Mouse (Mus musculus): Measurements from ENCODE around the gene Fxr2. TPM values are rescaled to one million over a fixed set of nuclear protein-coding genes. Genes with fewer than 3 reads are reported as not detected.
"Not testable (repeated sequence)": the region's sequence is repeated elsewhere in the genome, so short reads cannot be mapped to it uniquely, and the experiment has no call there.

The Fxr2 gene
- total RNA-seq, 2 experiments from 2014 or later = 69.2 to 71.6 TPM

- intact Hi-C loops (cut with DNase I) = no loop called here
- no peak for DNase-seq
Measured at GRCm38 (mm10) chr11:69698574-69698973, 65.8 kb downstream of the Fxr2 start.

- no peak for DNase-seq
- intact Hi-C loops (cut with DNase I) = no loop called here
Measured at GRCm38 (mm10) chr11:69699595-69699994, 66.8 kb downstream of the Fxr2 start.

GRCm38 (mm10) chr11:69702886-69703285, 70.1 kb downstream of the Fxr2 start:
- DNase-seq; intact Hi-C loops (cut with DNase I): not testable (repeated sequence)

Small RNA genes within 50 kb of the gene (microRNA-seq; reads per million reads assigned to microRNA genes)
- gene Mir1934 = 6.2 to 9.7 reads per million in 2 experiments
- gene Mir467f = 0 reads per million in 2 experiments

Other genes with a start within 250 kb of the Fxr2 start
- gene Naa38, start 237.5 kb upstream of the Fxr2 start, total RNA-seq (2021) = 10 to 100 TPM; 85.4 to 91.7 TPM
- 10 to 100 TPM; 25.0 to 29.3 TPM for gene Cyb5d1, start 237.4 kb upstream of the Fxr2 start, total RNA-seq (2021)
- 10 to 100 TPM; 37.4 to 39.6 TPM for gene Tmem88, start 234.8 kb upstream of the Fxr2 start, total RNA-seq (2021)
- gene Kdm6b, start 219.3 kb upstream of the Fxr2 start, total RNA-seq (2021) = 10 to 100 TPM; 45.7 to 50.6 TPM
- under 1 TPM; 0.07 to 0.38 TPM for gene Dnah2, start 83.9 kb upstream of the Fxr2 start, total RNA-seq (2021)
- gene Efnb3, start 72.8 kb upstream of the Fxr2 start, total RNA-seq (2021) = 10 to 100 TPM; 60.5 to 70.3 TPM
- gene Wrap53, start 52.7 kb upstream of the Fxr2 start, total RNA-seq (2021) = 1 to 10 TPM; 4.3 to 6.5 TPM
- gene Trp53, start 52.6 kb upstream of the Fxr2 start, total RNA-seq (2021) = 10 to 100 TPM; 22.1 to 27.3 TPM
- 10 to 100 TPM; 31.8 to 31.9 TPM for gene Atp1b2, start 27.0 kb upstream of the Fxr2 start, total RNA-seq (2021)
- gene Shbg, start 15.1 kb upstream of the Fxr2 start, total RNA-seq (2021) = not detected
- 1 to 10 TPM; 1.6 to 2.5 TPM for gene Sat2, start 11.0 kb upstream of the Fxr2 start, total RNA-seq (2021)
- not detected for gene Sox15, start 22.3 kb downstream of the Fxr2 start, total RNA-seq (2021)
- 10 to 100 TPM; 20.9 to 21.6 TPM for gene Mpdu1, start 29.7 kb downstream of the Fxr2 start, total RNA-seq (2021)
- gene Cd68, start 33.2 kb downstream of the Fxr2 start, total RNA-seq (2021) = 1 to 10 TPM; 5.6 to 7.5 TPM
- 100 to 1,000 TPM; 236 to 287 TPM for gene Eif4a1, start 39.4 kb downstream of the Fxr2 start, total RNA-seq (2021)
- gene Senp3, start 49.1 kb downstream of the Fxr2 start, total RNA-seq (2021) = 10 to 100 TPM; 39.7 to 42.1 TPM
- gene Tnfsf13, start 52.8 kb downstream of the Fxr2 start, total RNA-seq (2021) = 1 to 10 TPM; 2.7 to 3.2 TPM
- 10 to 100 TPM; 14.8 to 20.2 TPM for gene Tnfsf12, start 62.9 kb downstream of the Fxr2 start, total RNA-seq (2021)
- gene Tnfsfm13, start 63.1 kb downstream of the Fxr2 start, total RNA-seq (2021) = 1 to 10 TPM; 2.9 to 4.1 TPM
- 10 to 100 TPM; 35.6 to 37.5 TPM for gene Polr2a, start 125.6 kb downstream of the Fxr2 start, total RNA-seq (2021)
- gene Slc35g3, start 129.0 kb downstream of the Fxr2 start, total RNA-seq (2021) = under 1 TPM in 1 of 2 experiments, not detected in 1; 0.12 TPM
- 10 to 100 TPM; 36.5 to 43.3 TPM for gene Zbtb4, start 132.9 kb downstream of the Fxr2 start, total RNA-seq (2021)
- gene Chrnb1, start 163.0 kb downstream of the Fxr2 start, total RNA-seq (2021) = 1 to 10 TPM; 5.4 to 6.0 TPM
- 1 to 10 TPM; 2.6 to 2.8 TPM for gene Fgf11, start 168.9 kb downstream of the Fxr2 start, total RNA-seq (2021)
- under 1 TPM; 0.54 to 0.65 TPM for gene Tmem102, start 172.6 kb downstream of the Fxr2 start, total RNA-seq (2021)
- gene Gm39566, start 182.3 kb downstream of the Fxr2 start, total RNA-seq (2021) = not detected
- not detected for gene Spem2, start 185.5 kb downstream of the Fxr2 start, total RNA-seq (2021)
- gene Spem1, start 189.2 kb downstream of the Fxr2 start, total RNA-seq (2021) = not detected
- gene Nlgn2, start 204.8 kb downstream of the Fxr2 start, total RNA-seq (2021) = 10 to 100 TPM in 1 of 2 experiments, 1 to 10 TPM in 1; 7.9 to 10.4 TPM
- gene Tmem256, start 205.5 kb downstream of the Fxr2 start, total RNA-seq (2021) = 100 to 1,000 TPM; 134 to 138 TPM
- 10 to 100 TPM; 34.0 to 35.9 TPM for gene Plscr3, start 213.4 kb downstream of the Fxr2 start, total RNA-seq (2021)
- under 1 TPM in 1 of 2 experiments, not detected in 1; 0.24 TPM for gene Tnk1, start 225.7 kb downstream of the Fxr2 start, total RNA-seq (2021)
- not detected for gene Tmem95, start 245.0 kb downstream of the Fxr2 start, total RNA-seq (2021)
- gene Kctd11, start 248.4 kb downstream of the Fxr2 start, total RNA-seq (2021) = 1 to 10 TPM; 3.1 to 3.8 TPM

All from heart, postnatal 14 days (tissue).